Mouse (Mus musculus) gastrocnemius, postnatal 25 days (tissue): Measurements from ENCODE around the gene Bzw1. TPM values are rescaled to one million over a fixed set of nuclear protein-coding genes. Genes with fewer than 3 reads are reported as not detected.

ENCODE experiments used
- DNase-seq: peaks from one replicate; pipeline ENCODE4 v3.0.0; 2022
- total RNA-seq, 2 experiments: library from RNA; stranded (reverse); gene quantifications; 1 replicate in 1 of 2; 2 replicates in 1 of 2; pipeline ENCODE4 v1.2.3; 2021

Bzw1 gene
- total RNA-seq, 2 experiments from 2014 or later = 43.5 to 49.1 TPM

GRCm38 (mm10) chr1:58396179-58396578, 3.5 kb downstream of the Bzw1 start:
- no peak for DNase-seq

- no peak for DNase-seq
Observed at GRCm38 (mm10) chr1:58397731-58398130, 5.0 kb downstream of the Bzw1 start.

- DNase-seq = no peak
Observed at GRCm38 (mm10) chr1:58401396-58401795, 8.7 kb downstream of the Bzw1 start.

GRCm38 (mm10) chr1:58403745-58404144, 11.0 kb downstream of the Bzw1 start:
- DNase-seq = no peak

GRCm38 (mm10) chr1:58407321-58407720, 14.6 kb downstream of the Bzw1 start:
- no peak for DNase-seq

GRCm38 (mm10) chr1:58408141-58408540, 15.4 kb downstream of the Bzw1 start:
- DNase-seq = no peak

- DNase-seq = no peak
Observed at GRCm38 (mm10) chr1:58409553-58410197, 17.0 kb downstream of the Bzw1 start.

GRCm38 (mm10) chr1:58410198-58410588, 17.5 kb downstream of the Bzw1 start:
- DNase-seq = no peak

GRCm38 (mm10) chr1:58410776-58411175, 18.1 kb downstream of the Bzw1 start:
- no peak for DNase-seq

- DNase-seq = no peak
Observed at GRCm38 (mm10) chr1:58415442-58415841, 22.7 kb downstream of the Bzw1 start.

GRCm38 (mm10) chr1:58416048-58416447, 23.4 kb downstream of the Bzw1 start:
- DNase-seq = no peak

- no peak for DNase-seq
Observed at GRCm38 (mm10) chr1:58420032-58420431, 27.3 kb downstream of the Bzw1 start.

GRCm38 (mm10) chr1:58420961-58421360, 28.3 kb downstream of the Bzw1 start:
- no peak for DNase-seq

- no peak for DNase-seq
Observed at GRCm38 (mm10) chr1:58422879-58423278, 30.2 kb downstream of the Bzw1 start.

- peak; percentile 95 for DNase-seq
Observed at GRCm38 (mm10) chr1:58423371-58424248, 30.9 kb downstream of the Bzw1 start, which contains the start of gene Clk1. Gene Clk1 (minus strand): TSS chr1:58424066.

GRCm38 (mm10) chr1:58424551-58424950, 31.9 kb downstream of the Bzw1 start:
- no peak for DNase-seq

GRCm38 (mm10) chr1:58444691-58445090, 52.0 kb downstream of the Bzw1 start:
- DNase-seq = no peak

GRCm38 (mm10) chr1:58445143-58445722, 52.5 kb downstream of the Bzw1 start, which contains the start of the genes Nif3l1 and Ppil3:
Gene Nif3l1 (plus strand): TSS chr1:58445151.
Gene Ppil3 (minus strand): TSS chr1:58445486.
- DNase-seq = peak; percentile 84

GRCm38 (mm10) chr1:58445861-58446260, 53.2 kb downstream of the Bzw1 start:
- no peak for DNase-seq

GRCm38 (mm10) chr1:58447766-58448165, 55.1 kb downstream of the Bzw1 start:
- no peak for DNase-seq

GRCm38 (mm10) chr1:58448396-58448795, 55.7 kb downstream of the Bzw1 start:
- no peak for DNase-seq

GRCm38 (mm10) chr1:58454316-58454715, 61.6 kb downstream of the Bzw1 start:
- DNase-seq = no peak
